Mouse (Mus musculus) lung, embryonic 14.5 days (tissue): ENCODE data around the gene Hnrnpul1. TPM values are rescaled to one million over a fixed set of nuclear protein-coding genes. Genes with fewer than 3 reads are reported as not detected.
A peak's percentile ranks its signal among the peaks of the same experiment; 100 is the strongest.

Experiments
- ATAC-seq: fragments of 200-750 bp; cut with Nextera tagmentation; 2 replicates; pipeline ENCODE4 v1.8.0; 2017; ENCODE audit warnings: mild to moderate bottlenecking, moderate TSS enrichment, moderate library complexity; ENCODE audit not compliant: insufficient read depth
- DNase-seq: peaks from one replicate; pipeline ENCODE4 v3.0.0-alpha.2; 2015
- H3K27ac ChIP-seq: fragments of 300-500 bp; sonication (generic); 2 replicates; pipeline ENCODE4 v1.5.1; 2014; ENCODE audit warnings: low read depth, mild to moderate bottlenecking, moderate library complexity
- H3K27me3 ChIP-seq: fragments of 300-500 bp; sonication (generic); 2 replicates; pipeline ENCODE4 v1.6.1; 2014; ENCODE audit warnings: low read length, control low read depth; ENCODE audit not compliant: insufficient read depth
- H3K36me3 ChIP-seq: fragments of 300-500 bp; sonication (generic); 2 replicates; pipeline ENCODE4 v1.6.1; 2014; ENCODE audit warnings: control low read depth; ENCODE audit not compliant: insufficient read depth
- H3K4me1 ChIP-seq: fragments of 300-500 bp; sonication (generic); 2 replicates; pipeline ENCODE4 v1.6.1; 2014; ENCODE audit warnings: antibody characterized with exemption, control low read depth; ENCODE audit not compliant: insufficient read depth
- H3K4me2 ChIP-seq: fragments of 300-500 bp; sonication (generic); 2 replicates; pipeline ENCODE4 v1.6.1; 2014; ENCODE audit warnings: mild to moderate bottlenecking
- H3K4me3 ChIP-seq: fragments of 300-500 bp; sonication (generic); 2 replicates; pipeline ENCODE4 v1.5.1; 2014; ENCODE audit warnings: low read depth, low read length
- H3K9ac ChIP-seq: fragments of 300-500 bp; sonication (generic); 2 replicates; pipeline ENCODE4 v1.6.1; 2014
- H3K9me3 ChIP-seq: fragments of 300-500 bp; sonication (generic); 2 replicates; pipeline ENCODE4 v1.6.1; 2016; ENCODE audit warnings: low read depth, low read length, control low read depth
- CTCF ChIP-seq: IDR thresholded peaks from 2 replicates; pipeline ENCODE4 v1.5.1; 2016; ENCODE audit warnings: antibody characterized with exemption, low read depth
- WGBS: fragments of 180-500 bp; shearing (Covaris S2); extraction: QIAGEN DNeasy Blood & Tissue Kit; methylation state at CpG from one replicate; pipeline ENCODE4 v1.1.7; 2014; 5-methylcytosine and 5-hydroxymethylcytosine counted together
- polyA plus RNA-seq: library from polyadenylated mRNA; unstranded; fragments of >200 nt; fragmentation: Nextera tagmentation; extraction: Ambion mirVana; gene quantifications from 2 replicates; pipeline ENCODE4 v1.2.1, GENCODE M21; 2014

Hnrnpul1 gene
- polyA plus RNA-seq, 1 experiment from 2014 or later, result 80.3 TPM

DNA sequence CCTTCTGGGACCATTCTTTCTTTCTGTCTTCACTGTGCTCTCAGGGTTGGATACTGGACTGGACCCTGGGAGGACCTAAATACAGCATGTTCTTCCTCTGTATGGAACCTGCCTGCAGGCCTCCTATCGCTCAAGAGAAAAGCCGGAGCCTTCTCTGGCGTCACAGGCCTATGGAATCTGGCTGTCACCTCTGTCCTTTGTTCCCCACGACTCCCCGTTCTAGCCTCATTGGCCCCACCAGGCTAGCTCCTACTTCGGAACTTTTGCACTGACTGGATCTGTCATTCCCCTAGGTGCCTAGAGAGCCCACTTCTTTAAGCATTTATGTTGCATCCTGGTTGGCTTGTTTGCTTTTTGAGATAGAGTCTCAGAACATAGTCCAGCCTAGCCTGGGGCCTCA lies 69.9 kb downstream of the Hnrnpul1 start:
- no peaks in the 10 kb centered on the region for H3K9me3 ChIP-seq
- no peak for DNase-seq
- 0 out of 2 replicates have a peak, but pooled peaks cover 4% of the 10 kb centered on the region for H3K36me3 ChIP-seq
- H3K9ac ChIP-seq, result no peak overlapping the region
- TF ChIP-seq CTCF, result no peak
- peaks cover 16% of the 10 kb centered on the region for H3K27me3 ChIP-seq
- no peak overlapping the region for H3K4me2 ChIP-seq
- no peak overlapping the region for H3K27ac ChIP-seq
- 77% methylated on average over 6 of the region's 6 CpGs for WGBS
- ATAC-seq, result no peak
- H3K4me3 ChIP-seq, result no peak overlapping the region
- H3K4me1 ChIP-seq, result peaks cover 14% of the 10 kb centered on the region

DNA sequence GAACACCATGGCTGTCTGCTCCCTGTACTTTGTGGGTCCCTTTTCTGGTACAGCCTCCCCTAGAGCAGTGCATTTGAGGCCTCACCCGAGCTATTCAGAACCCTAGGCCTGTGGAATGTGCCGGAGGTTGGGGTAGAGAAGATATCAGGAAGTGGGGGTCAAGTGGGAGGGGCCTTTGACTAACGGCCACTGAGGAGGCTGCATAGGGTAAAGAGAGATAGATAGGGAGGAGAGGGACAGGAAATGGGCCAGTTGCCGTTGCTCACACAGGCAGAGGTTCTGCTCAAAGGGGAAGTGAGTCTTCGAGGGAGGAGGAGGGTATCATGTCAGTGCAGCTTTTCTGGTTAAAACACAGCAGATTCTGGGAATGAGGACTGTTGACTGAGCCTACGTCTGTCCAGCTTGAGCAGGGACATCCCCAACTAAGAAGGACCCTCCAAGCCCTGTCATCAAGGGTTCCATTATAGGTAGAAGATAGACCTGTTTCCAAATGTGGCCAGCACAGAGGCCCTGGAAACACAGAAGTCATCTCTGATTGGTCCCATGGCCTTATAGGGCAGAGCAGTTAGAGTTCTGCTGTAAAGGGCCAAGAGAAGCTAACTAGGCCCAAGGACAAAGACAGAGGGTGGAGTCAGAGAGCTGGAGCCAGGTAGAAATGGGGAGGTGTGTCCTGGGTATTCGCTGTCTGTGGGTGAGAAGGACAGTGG lies 70.9 kb downstream of the Hnrnpul1 start:
- Histone ChIP-seq H3K9ac (no peak overlapping the region), H3K4me1 (peaks cover 12% of the 10 kb centered on the region), H3K27ac (no peak overlapping the region), H3K36me3 (0 out of 2 replicates have a peak, but pooled peaks cover 4% of the 10 kb centered on the region), H3K4me2 (no peak overlapping the region), H3K9me3 (no peaks in the 10 kb centered on the region), H3K27me3 (peaks cover 12% of the 10 kb centered on the region), H3K4me3 (no peak overlapping the region)
- no peak for TF ChIP-seq CTCF
- no peak for DNase-seq
- ATAC-seq, result no peak
- 45% methylated on average over 7 of the region's 7 CpGs for WGBS

DNA sequence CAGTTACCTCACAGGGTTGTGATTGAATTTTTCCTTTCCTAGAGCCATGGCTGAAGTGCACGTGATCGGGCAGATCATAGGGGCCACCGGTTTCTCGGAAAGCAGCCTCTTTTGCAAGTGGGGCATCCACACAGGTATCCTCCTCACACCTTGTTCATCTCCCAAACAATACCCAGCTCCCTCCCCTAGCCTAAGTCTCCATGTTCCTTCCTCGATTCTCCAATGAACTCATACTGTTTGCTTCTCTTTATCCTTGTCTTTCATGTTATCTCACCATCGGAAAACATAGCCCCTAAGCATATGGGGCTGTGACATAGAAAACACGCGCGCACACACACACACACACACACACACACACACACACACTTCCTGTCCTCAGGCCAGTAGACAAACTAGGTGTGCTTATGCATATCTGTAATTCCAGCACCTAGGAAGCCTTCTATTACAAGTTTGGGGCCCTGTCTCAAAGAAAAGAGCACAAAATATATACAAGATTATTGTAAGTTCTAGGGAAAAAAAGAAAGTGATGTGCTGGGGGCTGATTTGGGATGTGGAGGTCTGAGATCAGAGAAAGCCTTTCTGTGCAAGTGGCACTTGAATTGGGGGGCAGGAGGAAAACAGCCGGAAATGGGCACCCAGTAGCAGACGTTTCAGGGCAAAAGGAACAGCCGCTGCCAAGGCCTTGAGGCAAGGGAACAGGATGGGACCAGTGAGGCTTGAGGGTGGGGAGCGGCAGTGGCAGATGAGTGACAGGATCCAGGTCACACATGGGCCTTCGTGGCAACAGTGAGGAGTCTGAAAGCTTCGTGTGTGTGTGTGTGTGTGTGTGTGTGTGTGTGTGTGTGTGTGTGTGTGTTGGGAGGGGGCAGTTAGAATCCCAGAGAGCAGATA lies 73.0 kb downstream of the Hnrnpul1 start:
- no peak for TF ChIP-seq CTCF
- no peaks in the 10 kb centered on the region for H3K9me3 ChIP-seq
- DNase-seq (no peak), ATAC-seq (no peak)
- H3K27ac ChIP-seq, result no peak overlapping the region
- H3K4me2 ChIP-seq, result peak overlapping the region; percentile 56
- peaks cover 3% of the 10 kb centered on the region; the same call in 1 of the 2 replicates for H3K27me3 ChIP-seq
- peak overlapping the region; percentile 64 for H3K4me3 ChIP-seq
- WGBS, result 55% methylated on average over 15 of the region's 15 CpGs
- no peak overlapping the region for H3K9ac ChIP-seq
- peaks cover 11% of the 10 kb centered on the region for H3K4me1 ChIP-seq
- 0 out of 2 replicates have a peak, but pooled peaks cover 4% of the 10 kb centered on the region for H3K36me3 ChIP-seq

DNA sequence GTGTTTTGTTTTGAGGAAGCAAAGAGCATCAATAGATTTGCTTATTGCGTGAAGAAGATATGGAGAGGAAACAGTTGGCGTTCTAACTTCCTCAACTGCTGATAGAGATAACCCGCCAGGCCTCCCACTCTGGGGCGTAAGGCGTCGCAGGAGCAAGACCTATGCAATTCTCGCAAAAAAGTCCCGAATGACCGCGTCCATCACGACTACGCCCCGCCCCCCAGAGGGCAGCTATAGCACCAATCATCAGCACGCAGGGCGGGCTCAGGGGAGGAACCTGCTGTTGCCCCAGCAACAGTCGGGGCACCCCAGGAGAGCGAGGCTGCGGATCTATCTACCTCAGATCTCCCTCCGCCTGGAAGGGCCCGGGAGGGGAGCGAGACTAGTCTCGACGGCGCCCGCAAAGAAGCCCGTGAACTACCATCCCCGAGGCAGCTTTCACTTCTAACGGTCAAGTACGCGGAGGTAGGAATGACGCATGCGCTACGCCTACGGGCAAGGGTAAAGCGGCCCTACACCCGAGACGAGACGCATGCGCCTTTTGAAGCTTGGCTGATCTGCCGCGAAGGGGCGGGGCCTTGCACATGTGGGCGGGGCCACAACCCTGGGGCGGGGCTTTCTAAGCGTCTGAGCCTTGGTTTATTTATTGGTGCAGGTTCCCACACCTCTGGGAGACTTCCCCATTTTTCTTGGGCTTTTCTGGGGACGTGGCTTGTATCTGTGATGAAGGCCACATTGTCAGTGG lies 73.9 kb downstream of the Hnrnpul1 start, which contains the start of gene B9d2:
B9d2 (plus strand) TSS at position 267 of the 745 bp plus-strand sequence.
- DNase-seq (peak; percentile 96), ATAC-seq (peak; percentile 96)
- Histone ChIP-seq H3K9me3 (no peaks in the 10 kb centered on the region), H3K4me3 (peak within 1 kb of the TSS; percentile 64), H3K27ac (peak within 1 kb of the TSS; percentile 87), H3K27me3 (peaks cover 6% of the 10 kb centered on the region), H3K4me1 (peaks cover 10% of the 10 kb centered on the region), H3K36me3 (0 out of 2 replicates have a peak, but pooled peaks cover 4% of the 10 kb centered on the region), H3K4me2 (peak within 1 kb of the TSS; percentile 56), H3K9ac (peak within 1 kb of the TSS; percentile 54)
- no peak for TF ChIP-seq CTCF
- WGBS, result under 1% methylated on average over 46 of the region's 46 CpGs

DNA sequence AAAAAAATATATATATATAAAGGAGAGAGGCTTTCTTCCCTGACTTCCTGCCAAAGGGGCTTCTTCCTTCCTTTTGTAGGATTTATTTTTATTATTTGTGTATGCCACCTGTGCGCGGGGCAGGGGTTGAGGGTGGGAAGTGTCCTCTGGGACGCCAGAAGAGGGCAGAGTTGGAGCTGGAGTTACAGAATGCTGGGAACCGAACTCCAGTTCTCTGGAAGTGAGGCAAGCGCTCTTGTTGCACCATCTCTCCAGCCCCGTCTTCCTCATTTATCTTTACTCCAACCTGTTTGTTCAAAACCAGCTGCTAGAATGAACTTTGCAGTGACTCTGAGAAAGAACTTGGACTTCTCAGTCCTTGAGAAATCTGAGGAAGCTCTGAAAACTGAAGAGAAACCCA lies 74.6 kb downstream of the Hnrnpul1 start:
- peak; percentile 18; the same call in 1 of the 2 replicates for TF ChIP-seq CTCF
- Histone ChIP-seq H3K27ac (no peak overlapping the region), H3K9ac (no peak overlapping the region), H3K36me3 (0 out of 2 replicates have a peak, but pooled peaks cover 4% of the 10 kb centered on the region), H3K4me3 (peak overlapping the region; percentile 64), H3K9me3 (no peaks in the 10 kb centered on the region), H3K4me1 (peaks cover 10% of the 10 kb centered on the region), H3K4me2 (peak overlapping the region; percentile 56), H3K27me3 (peaks cover 13% of the 10 kb centered on the region)
- DNase-seq, result peak; percentile 37
- ATAC-seq, result no peak
- 3% methylated on average over 6 of the region's 6 CpGs for WGBS

DNA sequence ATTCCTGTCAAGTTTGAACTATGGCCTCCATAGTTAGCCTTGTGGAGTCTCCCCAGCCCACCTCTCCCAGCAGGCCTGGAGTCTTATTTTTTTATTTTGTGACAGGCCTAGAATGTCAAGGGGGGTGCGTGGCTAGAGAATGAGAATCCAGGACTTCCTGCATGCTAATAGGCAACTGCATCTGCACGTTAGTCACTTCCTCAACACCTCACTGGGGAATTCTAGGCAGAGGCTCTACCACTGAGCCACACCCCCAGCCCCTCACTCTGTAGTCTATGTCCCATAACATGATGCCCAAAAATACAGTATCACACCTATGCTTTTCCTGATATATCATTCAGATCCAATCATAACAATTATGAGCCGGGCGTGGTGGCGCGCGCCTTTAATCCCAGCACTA lies 77.5 kb downstream of the Hnrnpul1 start:
- no peak for TF ChIP-seq CTCF
- Histone ChIP-seq H3K4me3 (no peak overlapping the region), H3K4me1 (peaks cover 10% of the 10 kb centered on the region), H3K36me3 (no peaks in the 10 kb centered on the region), H3K27ac (no peak overlapping the region), H3K9ac (no peak overlapping the region), H3K27me3 (peaks cover 32% of the 10 kb centered on the region), H3K9me3 (no peaks in the 10 kb centered on the region), H3K4me2 (no peak overlapping the region)
- DNase-seq, result no peak
- no peak for ATAC-seq
- WGBS, result 86% methylated on average over 7 of the region's 7 CpGs
